Comparison of ENCODE assay signal across 11 mouse cellular contexts in genomic region chr2:73023803-73024202, GRCm38 (mm10). TPM values are rescaled to one million over a fixed set of nuclear protein-coding genes. Genes with fewer than 3 reads are reported as not detected.
DNase-seq lines count a peak whose midpoint lies in the region; ATAC-seq and TF ChIP-seq lines count a peak whose summit lies in the region.
"Had no signal": no experiment of that assay in that cellular context is flagged by ENCODE, and none has a peak within 500 bp of the region (broad histone marks: within the 10 kb centered on the region; RNA-seq: fewer than 3 reads in every experiment).

No protein-coding gene starts in this region.

- 50% methylated on average over 6 of the region's 6 CpGs for WGBS in forebrain, postnatal 0 days

- H3K36me3 ChIP-seq in forebrain, postnatal 0 days (ENCODE audit: insufficient read depth), result no peaks in the 10 kb centered on the region
- H3K36me3 ChIP-seq: hindbrain, embryonic 12.5 days; limb, embryonic 15.5 days had no signal

- H3K9ac ChIP-seq in forebrain, postnatal 0 days, result no peak overlapping the region
- H3K9ac ChIP-seq: hindbrain, embryonic 12.5 days; limb, embryonic 15.5 days had no signal

- intact Hi-C loops in heart, postnatal 25 days (cut with DNase I), result no loop called here

- no peak overlapping the region for H3K4me3 ChIP-seq in forebrain, postnatal 0 days (ENCODE audit: low read depth, low read length)
- H3K4me3 ChIP-seq: hindbrain, embryonic 12.5 days; limb, embryonic 15.5 days had no signal

- peaks cover 2% of the 10 kb centered on the region; the same call in 1 of the 2 replicates for H3K4me1 ChIP-seq in forebrain, postnatal 0 days (ENCODE audit: insufficient read depth)
- H3K4me1 ChIP-seq: hindbrain, embryonic 12.5 days had no signal

- H3K9me3 ChIP-seq in forebrain, postnatal 0 days (ENCODE audit: low read length), result no peaks in the 10 kb centered on the region
- H3K9me3 ChIP-seq: hindbrain, embryonic 12.5 days; limb, embryonic 15.5 days had no signal

- DNase-seq in 3T3-L1 (ENCODE audit: low read depth, low spot score) (peak; percentile 81), MEL-GATA-1-ER (ENCODE audit: extremely low read depth, low read depth) (peak; percentile 92)
- peak; percentile 74 for DNase-seq in lung, postnatal 25 days (ENCODE audit: low spot score)
- no peak for DNase-seq in layer of hippocampus, postnatal 10 days (ENCODE audit: low spot score in 2 of 2)
- no peak for DNase-seq in forebrain, postnatal 0 days
- DNase-seq in heart, postnatal 25 days (ENCODE audit: low spot score), result no peak
- no peak for DNase-seq in cerebellum, postnatal 10 days

- no peaks in the 10 kb centered on the region for H3K27me3 ChIP-seq in forebrain, postnatal 0 days (ENCODE audit: insufficient read depth, low read length)
- H3K27me3 ChIP-seq: hindbrain, embryonic 12.5 days; limb, embryonic 15.5 days had no signal

- no peak for TF ChIP-seq CTCF in forebrain, postnatal 0 days (IDR thresholded peaks at IDR 0.05; ENCODE audit: low read depth)

- peak; percentile 66 to 85 for ATAC-seq in hematopoietic stem cell, adult 5-6 weeks (replicated peaks in 1 of 2; ENCODE audit: insufficient read depth in 1 of 2, low FRiP score in 2 of 2, low TSS enrichment in 1 of 2, low read depth in 1 of 2, poor library complexity in 2 of 2, severe bottlenecking in 2 of 2)
- ATAC-seq in forebrain, postnatal 0 days, result no peak

- H3K4me2 ChIP-seq in forebrain, postnatal 0 days (ENCODE audit: low read depth), result no peak overlapping the region
- H3K4me2 ChIP-seq: hindbrain, embryonic 12.5 days; limb, embryonic 15.5 days had no signal

- H3K27ac ChIP-seq in forebrain, postnatal 0 days (ENCODE audit: low read depth, low read length), result no peak overlapping the region
- H3K27ac ChIP-seq: hindbrain, embryonic 12.5 days; limb, embryonic 15.5 days had no signal

RNA-seq across cellular contexts. Expression of gene Gm11084, which starts 37.3 kb away (rescaled TPM):
- total RNA-seq in hematopoietic stem cell, adult 5-6 weeks (2017), result not detected in 2 replicates
- not detected for total RNA-seq in layer of hippocampus, postnatal 10 days (2021)
- total RNA-seq in forebrain, postnatal 0 days (2014; rRNA removed), result not detected in 2 replicates
- polyA plus RNA-seq in forebrain, postnatal 0 days (2015; fragmentation: Nextera tagmentation; extraction: Ambion mirVana), result not detected in 2 replicates
- total RNA-seq in heart, postnatal 25 days (2021), result not detected
- polyA plus RNA-seq: forebrain, embryonic 11.5 days; hindbrain, embryonic 12.5 days; limb, embryonic 15.5 days had no signal

RNA-seq across cellular contexts. Expression of gene Sp3, which starts 43.6 kb away (rescaled TPM):
- 160 and 167 TPM in 2 replicates for total RNA-seq in hematopoietic stem cell, adult 5-6 weeks (2017)
- total RNA-seq in layer of hippocampus, postnatal 10 days (2021), result 10 to 100 TPM; 48.3 to 56.6 TPM
- 82.3 and 115 TPM in 2 replicates for total RNA-seq in forebrain, postnatal 0 days (2014; rRNA removed)
- polyA plus RNA-seq in forebrain, postnatal 0 days (2015; fragmentation: Nextera tagmentation; extraction: Ambion mirVana), result 19.1 and 26.5 TPM in 2 replicates
- total RNA-seq in heart, postnatal 25 days (2021), result 10 to 100 TPM; 34.8 to 38.9 TPM

Comparison
In these comparisons a context has a peak if more than half of its experiments do, and no peak if none do; other contexts are left out.
1. DNase-seq: peak in 3T3-L1 (single experiment), MEL-GATA-1-ER (single experiment) and lung, postnatal 25 days (single experiment); none in layer of hippocampus, postnatal 10 days (0 of 2), forebrain, postnatal 0 days (single experiment), heart, postnatal 25 days (single experiment) and cerebellum, postnatal 10 days (0 of 2).